Mouse (Mus musculus) forebrain, postnatal 0 days (tissue): ENCODE data around the gene Ppp4r3a. TPM values are rescaled to one million over a fixed set of nuclear protein-coding genes. Genes with fewer than 3 reads are reported as not detected.

ENCODE experiments used
- ATAC-seq: fragments of 200-750 bp; cut with Nextera tagmentation; 2 replicates; pipeline ENCODE4 v1.8.0; 2017; ENCODE audit warnings: mild to moderate bottlenecking, moderate library complexity
- DNase-seq: peaks from one replicate; pipeline ENCODE4 v3.0.0-alpha.2; 2015
- H3K27ac ChIP-seq: fragments of 300-500 bp; sonication (generic); 2 replicates; pipeline ENCODE4 v1.5.1; 2014; ENCODE audit warnings: low read depth, mild to moderate bottlenecking, antibody characterized with exemption, low read length, moderate library complexity, mixed read lengths
- H3K27me3 ChIP-seq: fragments of 300-500 bp; sonication (generic); 2 replicates; pipeline ENCODE4 v1.6.1; 2014; ENCODE audit warnings: mild to moderate bottlenecking, low read length, mixed read lengths; ENCODE audit not compliant: insufficient read depth
- H3K36me3 ChIP-seq: fragments of 300-500 bp; sonication (generic); 2 replicates; pipeline ENCODE4 v1.6.1; 2014; ENCODE audit warnings: mild to moderate bottlenecking, moderate library complexity; ENCODE audit not compliant: insufficient read depth
- H3K4me1 ChIP-seq: fragments of 300-500 bp; sonication (generic); 2 replicates; pipeline ENCODE4 v1.6.1; 2014; ENCODE audit warnings: antibody characterized with exemption; ENCODE audit not compliant: insufficient read depth
- H3K4me2 ChIP-seq: fragments of 300-500 bp; sonication (generic); 2 replicates; pipeline ENCODE4 v1.6.1; 2014; ENCODE audit warnings: low read depth, mild to moderate bottlenecking, moderate library complexity
- H3K4me3 ChIP-seq: fragments of 300-500 bp; sonication (generic); 2 replicates; pipeline ENCODE4 v1.5.1; 2014; ENCODE audit warnings: low read depth, low read length, mixed read lengths
- H3K9ac ChIP-seq: fragments of 300-500 bp; sonication (generic); 2 replicates; pipeline ENCODE4 v1.6.1; 2014; ENCODE audit warnings: mild to moderate bottlenecking
- H3K9me3 ChIP-seq: fragments of 300-500 bp; sonication (generic); 2 replicates; pipeline ENCODE4 v1.6.1; 2016; ENCODE audit warnings: low read length
- CTCF ChIP-seq: sonication (generic); IDR thresholded peaks from 2 replicates; pipeline ENCODE4 v1.5.1; 2016; ENCODE audit warnings: antibody characterized with exemption, control low read depth, low read depth
- WGBS: fragments of 180-500 bp; shearing (Covaris S2); extraction: QIAGEN DNeasy Blood & Tissue Kit; methylation state at CpG from one replicate; pipeline ENCODE4 v1.1.7; 2014; 5-methylcytosine and 5-hydroxymethylcytosine counted together
- polyA plus RNA-seq: library from polyadenylated mRNA; unstranded; fragments of >200 nt; fragmentation: Nextera tagmentation; extraction: Ambion mirVana; gene quantifications from 2 replicates; pipeline ENCODE4 v1.2.1, GENCODE M21; 2015
- total RNA-seq: library from RNA; depleted of rRNA; stranded (reverse); fragments of >200 nt; gene quantifications from 2 replicates; pipeline ENCODE4 v1.2.3, GENCODE M21; 2014

The Ppp4r3a gene
- total and polyA plus RNA-seq, 2 experiments from 2014 or later = 14.9 to 49.1 TPM

- DNase-seq (no peak), ATAC-seq (no peak)
- H3K27ac ChIP-seq = no peak overlapping the region
- H3K4me3 ChIP-seq = no peak overlapping the region
- no peaks in the 10 kb centered on the region; the same call in 1 of the 2 replicates for H3K36me3 ChIP-seq
- H3K9ac ChIP-seq = no peak overlapping the region
- H3K4me2 ChIP-seq = no peak overlapping the region
- no peaks in the 10 kb centered on the region for H3K27me3 ChIP-seq
- 93% methylated on average over 3 of the region's 3 CpGs for WGBS
- H3K9me3 ChIP-seq = no peaks in the 10 kb centered on the region
- no peaks in the 10 kb centered on the region for H3K4me1 ChIP-seq
- no peak for TF ChIP-seq CTCF
Measured at GRCm38 (mm10) chr12:101075433-101075832, 8.1 kb downstream of the Ppp4r3a start.

GRCm38 (mm10) chr12:101074821-101075429 lies 8.6 kb downstream of the Ppp4r3a start:
- ATAC-seq (no peak), DNase-seq (no peak)
- Histone ChIP-seq H3K36me3 (no peaks in the 10 kb centered on the region; the same call in 1 of the 2 replicates), H3K4me3 (no peak overlapping the region), H3K9me3 (no peaks in the 10 kb centered on the region), H3K4me1 (no peaks in the 10 kb centered on the region), H3K27me3 (no peaks in the 10 kb centered on the region), H3K27ac (no peak overlapping the region), H3K9ac (no peak overlapping the region), H3K4me2 (no peak overlapping the region)
- WGBS = 90% methylated on average over 4 of the region's 4 CpGs
- TF ChIP-seq CTCF = no peak

- no peaks in the 10 kb centered on the region; the same call in 1 of the 2 replicates for H3K36me3 ChIP-seq
- no peak for TF ChIP-seq CTCF
- H3K27ac ChIP-seq = no peak overlapping the region
- H3K9ac ChIP-seq = no peak overlapping the region
- H3K27me3 ChIP-seq = no peaks in the 10 kb centered on the region
- no peak overlapping the region for H3K4me3 ChIP-seq
- ATAC-seq (no peak), DNase-seq (no peak)
- no peaks in the 10 kb centered on the region for H3K9me3 ChIP-seq
- no peaks in the 10 kb centered on the region for H3K4me1 ChIP-seq
- H3K4me2 ChIP-seq = no peak overlapping the region
- 89% methylated on average over 1 of the region's 1 CpGs for WGBS
Measured at GRCm38 (mm10) chr12:101069813-101070212, 13.7 kb downstream of the Ppp4r3a start.

- ATAC-seq (no peak), DNase-seq (no peak)
- Histone ChIP-seq H3K27me3 (no peaks in the 10 kb centered on the region), H3K4me2 (no peak overlapping the region), H3K27ac (no peak overlapping the region), H3K4me3 (no peak overlapping the region), H3K4me1 (no peaks in the 10 kb centered on the region), H3K9ac (no peak overlapping the region), H3K9me3 (no peaks in the 10 kb centered on the region), H3K36me3 (peaks cover 19% of the 10 kb centered on the region)
- TF ChIP-seq CTCF = no peak
- WGBS = 74% methylated on average over 1 of the region's 1 CpGs
Measured at GRCm38 (mm10) chr12:101066329-101066728, 17.2 kb downstream of the Ppp4r3a start.

GRCm38 (mm10) chr12:101039956-101040355 lies 43.5 kb downstream of the Ppp4r3a start:
- H3K4me1 ChIP-seq = no peaks in the 10 kb centered on the region
- no peak overlapping the region for H3K27ac ChIP-seq
- no peak for TF ChIP-seq CTCF
- H3K36me3 ChIP-seq = peaks cover 40% of the 10 kb centered on the region
- H3K27me3 ChIP-seq = no peaks in the 10 kb centered on the region
- H3K4me3 ChIP-seq = no peak overlapping the region
- no peaks in the 10 kb centered on the region for H3K9me3 ChIP-seq
- no peak overlapping the region for H3K4me2 ChIP-seq
- H3K9ac ChIP-seq = no peak overlapping the region
- DNase-seq = no peak
- ATAC-seq = no peak

GRCm38 (mm10) chr12:101028954-101029731 lies 54.4 kb downstream of the Ppp4r3a start, which contains the start of gene Ccdc88c:
Gene Ccdc88c (minus strand): TSS chr12:101029056.
- DNase-seq (peak; percentile 94), ATAC-seq (peak; percentile 90)
- WGBS = 4% methylated on average over 47 of the region's 56 CpGs
- H3K9ac ChIP-seq = peak within 1 kb of the TSS; percentile 79
- peak within 1 kb of the TSS; percentile 80 for H3K4me2 ChIP-seq
- no peaks in the 10 kb centered on the region for H3K27me3 ChIP-seq
- H3K36me3 ChIP-seq = no peaks in the 10 kb centered on the region
- peak within 1 kb of the TSS; percentile 84 for H3K4me3 ChIP-seq
- no peaks in the 10 kb centered on the region for H3K9me3 ChIP-seq
- H3K27ac ChIP-seq = peak within 1 kb of the TSS; percentile 95
- TF ChIP-seq CTCF = peak; percentile 86
- H3K4me1 ChIP-seq = peaks cover 23% of the 10 kb centered on the region
